Mouse (Mus musculus) cortical plate, adult 2 months (tissue): ENCODE measurements around the gene Baz1a. TPM values are rescaled to one million over a fixed set of nuclear protein-coding genes. Genes with fewer than 3 reads are reported as not detected.

Experiments
- H3K27ac ChIP-seq: fragments of 200-500 bp; 2 replicates; pipeline ENCODE4 v1.5.1; 2012; ENCODE audit warnings: low read length, control low read depth, inconsistent platforms; ENCODE audit not compliant: insufficient read depth
- H3K4me1 ChIP-seq: fragments of 200-500 bp; 2 replicates; pipeline ENCODE4 v1.6.1; 2011; ENCODE audit warnings: low read length; ENCODE audit not compliant: control insufficient read depth, insufficient read depth
- H3K4me3 ChIP-seq: fragments of 200-500 bp; 2 replicates; pipeline ENCODE4 v1.5.1; 2011; ENCODE audit warnings: mild to moderate bottlenecking, low read length, control low read depth; ENCODE audit not compliant: insufficient read depth
- CTCF ChIP-seq: fragments of 200-500 bp; IDR thresholded peaks from 2 replicates; pipeline ENCODE4 v1.5.1; 2011; ENCODE audit warnings: mild to moderate bottlenecking, control low read depth, low read length; ENCODE audit not compliant: insufficient read depth; ENCODE audit errors: extremely low read depth
- POLR2A ChIP-seq: fragments of 200-500 bp; IDR thresholded peaks from 2 replicates; pipeline ENCODE4 v1.6.1; 2011; ENCODE audit warnings: mild to moderate bottlenecking, low read length, control low read depth; ENCODE audit not compliant: insufficient read depth; ENCODE audit errors: extremely low read depth
- polyA plus RNA-seq: library from polyadenylated mRNA; depleted of rRNA; stranded (reverse); fragments of >200 nt; gene quantifications from 2 replicates; pipeline ENCODE4 v1.2.3, GENCODE M21; 2012; rRNA removed

Gene Baz1a
- polyA plus RNA-seq, 1 experiment, result 2.3 TPM

GRCm38 (mm10) chr12:54861991-54862605 is 152.1 kb downstream of the Baz1a start:
- Histone ChIP-seq H3K4me3 (peak overlapping the region; percentile 90), H3K27ac (peak overlapping the region; percentile 98), H3K4me1 (peaks cover 2% of the 10 kb centered on the region)
- TF ChIP-seq CTCF, result no peak
- 0 out of 2 replicates have a peak, but pooled peaks have one; percentile 24 for TF ChIP-seq POLR2A

- Histone ChIP-seq H3K4me3 (no peak overlapping the region), H3K4me1 (peaks cover 2% of the 10 kb centered on the region), H3K27ac (no peak overlapping the region)
- no peak for TF ChIP-seq CTCF
- no peak for TF ChIP-seq POLR2A
These were observed 154.6 kb downstream of the Baz1a start for GRCm38 (mm10) chr12:54859531-54859930.

- no peak for TF ChIP-seq POLR2A
- TF ChIP-seq CTCF, result no peak
- Histone ChIP-seq H3K4me1 (no peaks in the 10 kb centered on the region), H3K4me3 (no peak overlapping the region), H3K27ac (no peak overlapping the region)
These were observed 163.6 kb downstream of the Baz1a start for GRCm38 (mm10) chr12:54850551-54850950.

GRCm38 (mm10) chr12:54844415-54844814 is 169.7 kb downstream of the Baz1a start:
- TF ChIP-seq CTCF (no peak), POLR2A (no peak)
- no peak overlapping the region for H3K27ac ChIP-seq
- H3K4me1 ChIP-seq, result no peaks in the 10 kb centered on the region
- H3K4me3 ChIP-seq, result no peak overlapping the region

Other genes with a start within 250 kb of the Baz1a start
- 37.3 and 39.7 TPM in 2 replicates for gene Snx6, start 218.6 kb downstream of the Baz1a start, polyA plus RNA-seq
- 55.9 and 62.0 TPM in 2 replicates for gene Cfl2, start 151.5 kb downstream of the Baz1a start, polyA plus RNA-seq
- not detected in 2 replicates for gene Gm20403, start 27.8 kb downstream of the Baz1a start, polyA plus RNA-seq
- 15.9 and 17.1 TPM in 2 replicates for gene 2700097O09Rik, start 65.8 kb upstream of the Baz1a start, polyA plus RNA-seq
- 71.6 and 76.5 TPM in 2 replicates for gene Srp54a, start 65.9 kb upstream of the Baz1a start, polyA plus RNA-seq
- gene Fam177a, start 110.1 kb upstream of the Baz1a start, polyA plus RNA-seq, result 25.6 and 27.4 TPM in 2 replicates
- gene Srp54b, start 140.8 kb upstream of the Baz1a start, polyA plus RNA-seq, result 29.0 and 29.9 TPM in 2 replicates
- gene 1700047I17Rik2, start 185.2 kb upstream of the Baz1a start, polyA plus RNA-seq, result not detected in 2 replicates
- gene Srp54c, start 215.8 kb upstream of the Baz1a start, polyA plus RNA-seq, result 64.5 and 66.5 TPM in 2 replicates